ENCODE assay signal across 17 mouse cellular contexts in the genomic region with DNA sequence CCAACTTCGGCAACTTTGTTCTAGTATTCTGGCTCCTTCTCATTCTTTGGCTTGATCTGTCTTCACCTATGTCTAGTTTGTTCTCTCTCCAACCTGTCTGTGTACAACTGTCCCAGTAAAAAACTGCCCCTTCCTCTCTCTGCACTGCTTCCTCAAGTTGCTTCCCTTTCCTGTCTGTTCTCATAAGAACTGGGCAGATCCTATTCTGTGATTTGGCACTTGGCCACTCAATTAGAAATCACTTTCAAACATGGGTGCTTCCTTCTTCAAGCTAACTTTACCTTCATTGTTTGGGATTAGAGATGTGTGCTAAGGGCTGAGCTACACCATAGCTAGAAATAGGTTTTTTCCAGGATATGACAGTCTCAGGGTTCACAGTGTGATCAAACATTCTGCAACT. TPM values are rescaled to one million over a fixed set of nuclear protein-coding genes. Genes with fewer than 3 reads are reported as not detected.
DNase-seq lines count a peak whose midpoint lies in the region; ATAC-seq and TF ChIP-seq lines count a peak whose summit lies in the region.
"Had no signal": no experiment of that assay in that cellular context is flagged by ENCODE, and none has a peak within 500 bp of the region (broad histone marks: within the 10 kb centered on the region; RNA-seq: fewer than 3 reads in every experiment).

No protein-coding gene starts in this region.

- H3K4me2 ChIP-seq in kidney, postnatal 0 days (ENCODE audit: low read length) = no peak overlapping the region
- no peak overlapping the region for H3K4me2 ChIP-seq in lung, embryonic 15.5 days
- H3K4me2 ChIP-seq: heart, embryonic 13.5 days had no signal

- no peaks in the 10 kb centered on the region for H3K9me3 ChIP-seq in kidney, postnatal 0 days (replicated peaks; ENCODE audit: low read length)
- H3K9me3 ChIP-seq in lung, embryonic 15.5 days = no peaks in the 10 kb centered on the region
- H3K9me3 ChIP-seq: G1E; heart, embryonic 13.5 days had no signal

- H3K36me3 ChIP-seq in kidney, postnatal 0 days (ENCODE audit: insufficient read depth, low read length) = no peaks in the 10 kb centered on the region
- H3K36me3 ChIP-seq in lung, embryonic 15.5 days = no peaks in the 10 kb centered on the region
- H3K36me3 ChIP-seq: G1E; heart, embryonic 13.5 days had no signal

- no peaks in the 10 kb centered on the region for H3K4me1 ChIP-seq in kidney, postnatal 0 days (replicated peaks; ENCODE audit: insufficient read depth, low read length)
- peaks cover 3% of the 10 kb centered on the region; the same call in 1 of the 2 replicates for H3K4me1 ChIP-seq in lung, embryonic 15.5 days

- H3K4me3 ChIP-seq in gastrocnemius, adult 2 months = peak overlapping the region; percentile 19; the same call in 1 of the 2 replicates
- no peak overlapping the region for H3K4me3 ChIP-seq in kidney, postnatal 0 days (replicated peaks; ENCODE audit: low read depth, low read length)
- no peak overlapping the region for H3K4me3 ChIP-seq in lung, embryonic 15.5 days
- H3K4me3 ChIP-seq in left cerebral cortex, adult 2 months = no peak overlapping the region
- H3K4me3 ChIP-seq: heart, embryonic 13.5 days had no signal

- 75% methylated on average over 1 of the region's 1 CpGs for WGBS in kidney, postnatal 0 days
- WGBS in lung, embryonic 15.5 days = 90% methylated on average over 1 of the region's 1 CpGs

- TF ChIP-seq CTCF in gastrocnemius, adult 2 months (IDR thresholded peaks at IDR 0.05) = no peak
- TF ChIP-seq CTCF in kidney, postnatal 0 days (IDR thresholded peaks at IDR 0.05; ENCODE audit: low read depth) = no peak
- no peak for TF ChIP-seq CTCF in left cerebral cortex, adult 2 months (IDR thresholded peaks at IDR 0.05)

- ATAC-seq in kidney, postnatal 0 days (replicated peaks; ENCODE audit: low FRiP score, low read depth) = no peak
- no peak for ATAC-seq in lung, embryonic 15.5 days (ENCODE audit: borderline replicate concordance, extremely low read depth, low FRiP score, low TSS enrichment)
- ATAC-seq: activated CD4-positive, CD25-positive, alpha-beta regulatory T cell, adult 4 months had no signal

- peak overlapping the region; percentile 61 for H3K27ac ChIP-seq in gastrocnemius, adult 2 months
- no peak overlapping the region for H3K27ac ChIP-seq in kidney, postnatal 0 days
- peak overlapping the region; percentile 31; the same call in 1 of the 2 replicates for H3K27ac ChIP-seq in lung, embryonic 15.5 days
- H3K27ac ChIP-seq in left cerebral cortex, adult 2 months = no peak overlapping the region
- H3K27ac ChIP-seq: heart, embryonic 13.5 days had no signal

- no peak for DNase-seq in gastrocnemius, adult 2 months
- no peak for DNase-seq in gastrocnemius, postnatal 36 days
- DNase-seq in kidney, postnatal 0 days (ENCODE audit: low spot score) = peak; percentile 33
- DNase-seq in kidney, postnatal 4 days = no peak
- peak; percentile 24 for DNase-seq in MEL-GATA-1-ER (ENCODE audit: extremely low read depth, low read depth)
- no peak for DNase-seq in cerebellum, postnatal 14 days
- DNase-seq in left cerebral cortex, adult 2 months (ENCODE audit: extremely low spot score in 1 of 2, low spot score in 2 of 2) = no peak
- DNase-seq: cerebellum, postnatal 25 days; midbrain, embryonic 14.5 days had no signal

- H3K9ac ChIP-seq in kidney, postnatal 0 days (ENCODE audit: low read depth, low read length) = no peak overlapping the region
- no peak overlapping the region for H3K9ac ChIP-seq in lung, embryonic 15.5 days
- H3K9ac ChIP-seq: heart, embryonic 13.5 days had no signal

- intact Hi-C loops in gastrocnemius, adult 2 months (cut with DNase I) = loop anchor here (5.0 kb wide), 1 partner anchor 647 kb away; a partner anchor contains a TSS
- intact Hi-C loops in gastrocnemius, postnatal 36 days (cut with DNase I) = no loop called here
- intact Hi-C loops in left cerebral cortex, adult 2 months (cut with DNase I) = no loop called here

- H3K27me3 ChIP-seq in kidney, postnatal 0 days (ENCODE audit: insufficient read depth, low read length) = no peaks in the 10 kb centered on the region
- H3K27me3 ChIP-seq in lung, embryonic 15.5 days = no peaks in the 10 kb centered on the region
- H3K27me3 ChIP-seq: heart, embryonic 13.5 days had no signal

RNA-seq across cellular contexts. Expression of a gene that starts 0.7 kb away (rescaled TPM):
- 10 to 100 TPM; 48.6 to 61.9 TPM for total RNA-seq in gastrocnemius, adult 2 months (2021)
- 10 to 100 TPM; 42.1 to 45.5 TPM for total RNA-seq in gastrocnemius, postnatal 36 days (2021)
- 35.4 and 36.0 TPM in 2 replicates for polyA plus RNA-seq in kidney, postnatal 0 days (2015; fragmentation: Nextera tagmentation; extraction: Ambion mirVana)
- 30.8 and 31.3 TPM in 2 replicates for polyA plus RNA-seq in lung, embryonic 15.5 days (2015; fragmentation: Nextera tagmentation; extraction: Ambion mirVana)
- total RNA-seq in left cerebral cortex, adult 2 months (2021) = 10 to 100 TPM; 43.5 to 51.8 TPM

RNA-seq across cellular contexts. Expression of a gene that starts 3.7 kb away (rescaled TPM):
- total RNA-seq in gastrocnemius, adult 2 months (2021) = under 1 TPM; 0.05 to 0.11 TPM
- under 1 TPM; 0.07 to 0.10 TPM for total RNA-seq in gastrocnemius, postnatal 36 days (2021)
- 0.03 TPM in 1 of 2 replicates, not detected in the other for polyA plus RNA-seq in kidney, postnatal 0 days (2015; fragmentation: Nextera tagmentation; extraction: Ambion mirVana)
- 0.03 TPM in 1 of 2 replicates, not detected in the other for polyA plus RNA-seq in lung, embryonic 15.5 days (2015; fragmentation: Nextera tagmentation; extraction: Ambion mirVana)
- total RNA-seq in left cerebral cortex, adult 2 months (2021) = under 1 TPM in 1 of 2 experiments, not detected in 1; 0.05 TPM
- total RNA-seq: left cerebral cortex, postnatal 14 days had no signal
- polyA plus RNA-seq: activated CD4-positive, CD25-positive, alpha-beta regulatory T cell, adult 4 months; G1E; heart, embryonic 13.5 days; lung, embryonic 16.5 days; midbrain, embryonic 14.5 days; neural tube, embryonic 11.5 days; spleen, adult 2 months had no signal

Comparison
In these comparisons a context has a peak if more than half of its experiments do, and no peak if none do; other contexts are left out.
1. DNase-seq: peak in kidney, postnatal 0 days (single experiment) and MEL-GATA-1-ER (single experiment); none in gastrocnemius, adult 2 months (single experiment), gastrocnemius, postnatal 36 days (0 of 2), kidney, postnatal 4 days (0 of 2), cerebellum, postnatal 14 days (0 of 2) and left cerebral cortex, adult 2 months (0 of 2).
2. H3K27ac ChIP-seq: peak in gastrocnemius, adult 2 months (single experiment) and lung, embryonic 15.5 days (single experiment); none in kidney, postnatal 0 days (single experiment) and left cerebral cortex, adult 2 months (single experiment).